Mouse (Mus musculus): ENCODE results near the gene Hhat.

Gene Hhat

GRCm38 (mm10) chr1:192770495-192771331 lies at the start of gene Hhat:
Gene Hhat, minus strand, starts transcription at chr1:192771223.
- peak; percentile 98 for DNase-seq

- peak; percentile 95 for DNase-seq
Observed at GRCm38 (mm10) chr1:192818334-192818733, 47.3 kb upstream of the Hhat start.

- no peak for DNase-seq
Observed at GRCm38 (mm10) chr1:192815789-192816188, 44.8 kb upstream of the Hhat start.

GRCm38 (mm10) chr1:192814700-192815099 lies 43.7 kb upstream of the Hhat start:
- no peak for DNase-seq

- no peak for DNase-seq
Observed at GRCm38 (mm10) chr1:192812758-192813157, 41.7 kb upstream of the Hhat start.

- DNase-seq: no peak
Observed at GRCm38 (mm10) chr1:192812290-192812689, 41.3 kb upstream of the Hhat start.

- peak; percentile 98 for DNase-seq
Observed at GRCm38 (mm10) chr1:192806168-192807157, 35.4 kb upstream of the Hhat start.

- DNase-seq: no peak
Observed at GRCm38 (mm10) chr1:192800338-192800737, 29.3 kb upstream of the Hhat start.

- peak; percentile 92 for DNase-seq
Observed at GRCm38 (mm10) chr1:192799165-192799991, 28.4 kb upstream of the Hhat start.

- peak; percentile 98 for DNase-seq
Observed at GRCm38 (mm10) chr1:192798212-192799164, 27.5 kb upstream of the Hhat start.

- no peak for DNase-seq
Observed at GRCm38 (mm10) chr1:192797011-192797274, 25.9 kb upstream of the Hhat start.

- no peak for DNase-seq
Observed at GRCm38 (mm10) chr1:192796201-192797010, 25.4 kb upstream of the Hhat start.

GRCm38 (mm10) chr1:192794957-192795745 lies 24.1 kb upstream of the Hhat start:
- peak; percentile 90 for DNase-seq

GRCm38 (mm10) chr1:192791897-192792361 lies 20.9 kb upstream of the Hhat start:
- peak; percentile 89 for DNase-seq

GRCm38 (mm10) chr1:192790442-192790841 lies 19.4 kb upstream of the Hhat start:
- no peak for DNase-seq

- DNase-seq: peak; percentile 98
Observed at GRCm38 (mm10) chr1:192789828-192790227, 18.8 kb upstream of the Hhat start.

GRCm38 (mm10) chr1:192789111-192789522 lies 18.1 kb upstream of the Hhat start:
- peak; percentile 99 for DNase-seq

- DNase-seq: no peak
Observed at GRCm38 (mm10) chr1:192786194-192786593, 15.2 kb upstream of the Hhat start.

GRCm38 (mm10) chr1:192785046-192785961 lies 14.3 kb upstream of the Hhat start:
- no peak for DNase-seq
